Mouse (Mus musculus): ENCODE data around the gene Sptbn1. TPM values are rescaled to one million over a fixed set of nuclear protein-coding genes. Genes with fewer than 3 reads are reported as not detected.

The Sptbn1 gene
- 175 and 177 TPM in 2 replicates for polyA plus RNA-seq (2012; rRNA removed)

DNA sequence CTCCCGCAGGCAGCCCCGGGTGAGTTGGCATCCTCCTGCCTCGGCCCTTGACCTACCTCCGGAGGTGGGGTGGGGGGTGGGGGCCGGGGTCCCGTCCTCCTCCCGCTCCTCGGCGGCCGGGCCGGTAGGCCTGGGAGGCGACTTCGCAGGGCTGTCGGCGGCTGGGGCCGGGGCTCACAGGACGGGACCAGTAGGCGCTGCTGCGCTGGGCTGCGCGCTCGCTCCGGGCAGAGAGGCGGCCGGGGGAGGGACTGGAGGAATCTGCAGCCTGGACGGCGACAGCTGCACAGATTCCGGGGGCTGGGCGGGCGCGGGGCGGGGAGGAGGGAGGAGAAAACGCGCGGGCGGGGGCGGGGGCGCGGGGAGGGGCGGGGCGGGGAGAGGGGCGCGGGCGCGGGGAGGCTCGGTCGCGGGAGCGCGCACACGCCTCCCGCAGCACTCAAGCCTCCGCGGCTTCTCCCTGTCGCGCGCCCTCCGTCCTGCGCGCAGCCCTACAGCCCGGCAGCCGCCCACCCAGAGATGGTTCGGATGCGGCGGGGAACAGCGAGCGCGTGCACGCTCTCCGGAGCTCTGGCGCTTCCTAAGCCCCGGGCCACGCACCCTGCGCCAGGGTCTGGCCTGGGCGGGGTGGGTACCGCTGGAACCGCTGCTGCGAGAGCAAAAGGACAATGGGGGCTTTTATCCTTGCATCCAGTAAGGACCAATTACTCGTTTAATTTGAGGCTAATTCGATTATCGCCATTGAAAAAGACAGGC is at the start of gene Sptbn1:
Sptbn1 (minus strand) TSS at position 284 of the 756 bp plus-strand sequence.

Other genes starting within 250 kb of the Sptbn1 start
- gene Eml6, start 242.1 kb downstream of the Sptbn1 start, polyA plus RNA-seq (2012; rRNA removed): 23.0 and 27.7 TPM in 2 replicates
- 0.19 and 0.21 TPM in 2 replicates for gene 4930505A04Rik, start 203.7 kb upstream of the Sptbn1 start, polyA plus RNA-seq (2012; rRNA removed)